Mouse (Mus musculus): Measurements from ENCODE around the gene Vgll4.

DNA sequence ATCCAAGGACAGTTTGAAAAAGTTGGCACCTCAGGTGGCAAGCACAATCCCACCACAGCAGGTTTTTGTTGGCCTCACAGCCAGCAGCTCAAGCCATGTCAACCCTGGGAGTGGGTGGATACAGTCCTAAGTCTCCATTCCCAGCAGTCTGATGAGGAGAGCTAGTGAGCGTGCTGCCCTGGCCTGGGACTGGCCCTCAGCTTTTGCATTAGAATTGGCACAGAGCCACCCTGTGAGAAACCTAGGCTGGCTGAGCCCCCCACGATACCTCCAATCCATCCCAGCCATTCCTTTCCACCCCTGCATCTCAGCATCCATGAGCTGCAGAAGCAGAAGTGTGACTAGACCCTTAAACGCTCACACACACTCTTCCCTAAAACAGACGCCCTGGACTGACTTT is 67.9 kb downstream of the Vgll4 start:
- TF ChIP-seq POLR2A (IDR thresholded peaks at IDR 0.05; ENCODE audit: extremely low read depth, insufficient read depth, low read length) (no peak), CTCF (IDR thresholded peaks at IDR 0.05; ENCODE audit: extremely low read depth, insufficient read depth, low read length) (no peak)

All from cortical plate, adult 2 months (tissue).